Mouse (Mus musculus) kidney, embryonic 14.5 days (tissue): ENCODE results near the gene Gm156. TPM values are rescaled to one million over a fixed set of nuclear protein-coding genes. Genes with fewer than 3 reads are reported as not detected.

Source experiments
- ATAC-seq: fragments of 200-750 bp; cut with Nextera tagmentation; 2 replicates; pipeline ENCODE4 v1.8.0; 2017; ENCODE audit warnings: moderate number of reproducible peaks, mild to moderate bottlenecking, moderate TSS enrichment, moderate library complexity; ENCODE audit not compliant: low FRiP score, low TSS enrichment
- H3K27ac ChIP-seq: fragments of 300-500 bp; sonication (generic); 2 replicates; pipeline ENCODE4 v1.5.1; 2014; ENCODE audit warnings: low read depth, mild to moderate bottlenecking, low read length, moderate library complexity, mixed read lengths
- H3K27me3 ChIP-seq: fragments of 300-500 bp; sonication (generic); 2 replicates; pipeline ENCODE4 v1.6.1; 2014; ENCODE audit warnings: mild to moderate bottlenecking, low read length; ENCODE audit not compliant: control insufficient read depth, insufficient read depth
- H3K36me3 ChIP-seq: fragments of 300-500 bp; sonication (generic); 2 replicates; pipeline ENCODE4 v1.6.1; 2014; ENCODE audit warnings: low read length, mixed read lengths; ENCODE audit not compliant: control insufficient read depth, insufficient read depth
- H3K4me1 ChIP-seq: fragments of 300-500 bp; sonication (generic); 2 replicates; pipeline ENCODE4 v1.6.1; 2014; ENCODE audit warnings: low read length, mixed read lengths; ENCODE audit not compliant: control insufficient read depth, insufficient read depth
- H3K4me2 ChIP-seq: fragments of 300-500 bp; sonication (generic); replicated peaks from 2 replicates; pipeline ENCODE4 v1.6.1; 2014; ENCODE audit warnings: low read depth, mild to moderate bottlenecking, low read length
- H3K4me3 ChIP-seq: fragments of 300-500 bp; sonication (generic); 2 replicates; pipeline ENCODE4 v1.5.1; 2014; ENCODE audit warnings: mild to moderate bottlenecking, low read length
- H3K9ac ChIP-seq: fragments of 300-500 bp; sonication (generic); 2 replicates; pipeline ENCODE4 v1.6.1; 2014; ENCODE audit warnings: low read depth, mild to moderate bottlenecking, low read length, moderate library complexity
- H3K9me3 ChIP-seq: fragments of 300-500 bp; sonication (generic); 2 replicates; pipeline ENCODE4 v1.6.1; 2016; ENCODE audit warnings: low read length; ENCODE audit not compliant: control insufficient read depth
- WGBS: fragments of 180-500 bp; shearing (Covaris S2); extraction: QIAGEN DNeasy Blood & Tissue Kit; methylation state at CpG from one replicate; pipeline ENCODE4 v1.1.7; 2014; 5-methylcytosine and 5-hydroxymethylcytosine counted together
- polyA plus RNA-seq: library from polyadenylated mRNA; unstranded; fragments of >200 nt; fragmentation: Nextera tagmentation; extraction: Ambion mirVana; gene quantifications from 2 replicates; pipeline ENCODE4 v1.2.1, GENCODE M21; 2014

Gm156 gene
- polyA plus RNA-seq, 1 experiment from 2014 or later = not detected

DNA sequence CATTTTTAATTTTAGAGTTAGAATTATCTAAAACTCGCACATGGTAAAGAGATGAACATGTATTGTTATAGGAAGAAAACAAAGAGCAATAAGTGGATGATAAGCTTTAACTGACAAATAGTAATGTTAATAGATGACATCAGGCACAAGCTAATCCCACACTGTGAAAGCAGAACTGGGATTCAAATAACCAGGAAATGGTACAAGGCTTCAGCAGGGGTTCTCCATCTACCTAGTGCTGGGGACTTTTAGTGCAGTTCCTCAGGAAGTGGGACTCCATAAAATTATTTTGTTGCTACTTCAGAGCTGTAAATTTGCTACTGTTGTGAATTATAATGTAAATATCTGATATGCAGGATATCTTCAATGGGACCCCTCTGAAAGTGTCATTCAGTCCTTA is 56.8 kb downstream of the Gm156 start:
- Histone ChIP-seq H3K27ac (no peak overlapping the region), H3K9ac (no peak overlapping the region), H3K4me1 (no peaks in the 10 kb centered on the region), H3K9me3 (no peaks in the 10 kb centered on the region), H3K36me3 (no peaks in the 10 kb centered on the region), H3K27me3 (no peaks in the 10 kb centered on the region), H3K4me3 (no peak overlapping the region), H3K4me2 (no peak overlapping the region)
- 94% methylated on average over 1 of the region's 1 CpGs for WGBS
- no peak for ATAC-seq

DNA sequence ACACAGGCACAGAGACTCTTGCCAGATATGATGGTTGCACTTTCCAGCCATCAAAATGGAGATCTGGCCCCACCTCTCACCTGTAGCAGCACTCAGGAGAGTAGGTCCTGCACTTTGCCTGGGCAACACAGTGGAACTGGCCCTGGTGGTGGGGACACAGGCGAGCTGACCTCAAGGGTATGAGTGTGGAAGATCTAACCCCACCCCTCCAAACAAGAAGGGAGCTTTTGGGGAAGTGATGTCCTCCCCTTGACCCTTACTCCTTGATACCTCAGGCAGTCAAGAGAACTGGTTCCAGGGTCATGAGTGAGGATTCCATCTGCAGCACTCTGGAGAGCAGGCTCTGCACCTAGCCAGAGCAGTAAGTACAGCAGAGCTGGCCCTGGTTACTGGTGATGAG is 62.7 kb downstream of the Gm156 start:
- no peak overlapping the region for H3K9ac ChIP-seq
- no peaks in the 10 kb centered on the region for H3K27me3 ChIP-seq
- H3K9me3 ChIP-seq = no peaks in the 10 kb centered on the region
- no peaks in the 10 kb centered on the region for H3K4me1 ChIP-seq
- WGBS = 76% methylated on average over 1 of the region's 1 CpGs
- H3K4me2 ChIP-seq = no peak overlapping the region
- no peaks in the 10 kb centered on the region for H3K36me3 ChIP-seq
- no peak for ATAC-seq
- H3K27ac ChIP-seq = no peak overlapping the region
- no peak overlapping the region for H3K4me3 ChIP-seq

DNA sequence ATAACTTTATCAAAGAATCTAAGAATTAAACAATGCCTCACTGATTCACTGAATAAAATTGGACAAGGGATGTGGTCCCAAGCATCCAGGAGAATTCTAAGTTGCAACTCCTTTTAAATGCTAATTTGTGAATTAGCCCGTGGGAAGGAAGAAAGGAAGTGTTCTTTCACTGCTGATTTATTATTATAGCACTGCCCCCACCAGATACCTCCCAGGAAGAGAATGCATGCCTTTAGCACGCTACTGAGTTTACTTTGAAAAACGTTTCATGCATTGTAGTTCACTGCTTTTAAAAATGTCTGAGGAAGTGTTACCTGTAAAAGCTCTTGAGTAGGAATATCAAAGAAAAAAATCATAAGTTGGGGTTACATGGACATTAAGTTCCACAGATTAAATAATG is 63.6 kb downstream of the Gm156 start:
- Histone ChIP-seq H3K9me3 (no peaks in the 10 kb centered on the region), H3K36me3 (no peaks in the 10 kb centered on the region), H3K4me1 (no peaks in the 10 kb centered on the region), H3K27ac (no peak overlapping the region), H3K4me3 (no peak overlapping the region), H3K9ac (no peak overlapping the region), H3K27me3 (no peaks in the 10 kb centered on the region), H3K4me2 (no peak overlapping the region)
- WGBS = under 1% methylated on average over 3 of the region's 3 CpGs
- ATAC-seq = peak; percentile 64; the same call in 1 of the 2 replicates

DNA sequence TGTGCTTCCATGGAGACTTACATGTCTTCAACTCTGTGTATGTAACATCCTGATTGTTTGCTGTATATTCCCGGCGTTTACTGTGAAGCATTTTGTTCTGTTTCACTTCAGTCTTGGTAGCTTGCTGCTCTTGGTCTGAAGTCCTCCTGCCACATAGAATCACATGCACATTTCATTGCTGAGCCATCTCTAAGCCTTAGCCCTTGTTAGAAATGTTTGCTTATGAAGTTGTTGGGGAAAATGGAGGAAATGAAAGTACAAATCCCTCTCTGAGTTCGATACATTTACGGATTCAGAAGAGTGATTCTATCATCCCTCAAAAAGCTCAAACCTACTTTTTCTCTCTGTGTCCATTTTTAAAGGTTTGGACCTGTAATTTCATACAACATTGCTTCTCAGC is 67.0 kb downstream of the Gm156 start, which contains the start of gene Klri1:
Gene Klri1 (minus strand): TSS at position 101 of the 400 bp plus-strand sequence.
- no peak for ATAC-seq
- Histone ChIP-seq H3K9ac (no peak within 1 kb of the TSS), H3K4me3 (no peak within 1 kb of the TSS), H3K27ac (no peak within 1 kb of the TSS), H3K4me1 (no peaks in the 10 kb centered on the region), H3K27me3 (no peaks in the 10 kb centered on the region), H3K9me3 (no peaks in the 10 kb centered on the region), H3K4me2 (no peak within 1 kb of the TSS), H3K36me3 (no peaks in the 10 kb centered on the region)
- WGBS = 89% methylated on average over 4 of the region's 4 CpGs

Other genes starting within 250 kb of the Gm156 start
- not detected in 2 replicates for gene Klre1, start 206.4 kb downstream of the Gm156 start, polyA plus RNA-seq
- not detected in 2 replicates for gene Klrd1, start 192.5 kb downstream of the Gm156 start, polyA plus RNA-seq
- gene Klrk1, start 160.4 kb downstream of the Gm156 start, polyA plus RNA-seq = not detected in 2 replicates
- not detected in 2 replicates for gene Klrc3, start 140.9 kb downstream of the Gm156 start, polyA plus RNA-seq
- not detected in 2 replicates for gene Klrc2, start 123.6 kb downstream of the Gm156 start, polyA plus RNA-seq
- gene Klrc1, start 105.3 kb downstream of the Gm156 start, polyA plus RNA-seq = not detected in 2 replicates
- 0.71 TPM in 1 of 2 replicates, not detected in the other for gene Klri1, start 67.1 kb downstream of the Gm156 start, polyA plus RNA-seq
- gene Klri2, start 43.8 kb downstream of the Gm156 start, polyA plus RNA-seq = not detected in 2 replicates
- gene Gm17631, start 78.4 kb upstream of the Gm156 start, polyA plus RNA-seq = not detected in 2 replicates
- gene Klra17, start 92.4 kb upstream of the Gm156 start, polyA plus RNA-seq = not detected in 2 replicates
- gene Klra5, start 133.4 kb upstream of the Gm156 start, polyA plus RNA-seq = not detected in 2 replicates
- gene Klra6, start 242.7 kb upstream of the Gm156 start, polyA plus RNA-seq = not detected in 2 replicates